Mouse (Mus musculus) forebrain, embryonic 13.5 days (tissue): ENCODE measurements around the gene Zfp52. TPM values are rescaled to one million over a fixed set of nuclear protein-coding genes. Genes with fewer than 3 reads are reported as not detected.
A peak's percentile ranks its signal among the peaks of the same experiment; 100 is the strongest.

Source experiments
- ATAC-seq: fragments of 200-750 bp; cut with Nextera tagmentation; 2 replicates; pipeline ENCODE4 v1.8.0; 2017
- H3K27ac ChIP-seq: fragments of 300-500 bp; sonication (generic); 2 replicates; pipeline ENCODE4 v1.5.1; 2015; ENCODE audit warnings: inconsistent platforms, mild to moderate bottlenecking, moderate library complexity
- H3K27me3 ChIP-seq: fragments of 300-500 bp; sonication (generic); 2 replicates; pipeline ENCODE4 v1.6.1; 2015; ENCODE audit warnings: mild to moderate bottlenecking, inconsistent platforms
- H3K36me3 ChIP-seq: fragments of 300-500 bp; sonication (generic); 2 replicates; pipeline ENCODE4 v1.6.1; 2015; ENCODE audit warnings: mild to moderate bottlenecking, inconsistent platforms; ENCODE audit not compliant: poor library complexity, severe bottlenecking
- H3K4me1 ChIP-seq: fragments of 300-500 bp; sonication (generic); 2 replicates; pipeline ENCODE4 v1.6.1; 2015; ENCODE audit warnings: inconsistent platforms
- H3K4me2 ChIP-seq: fragments of 300-500 bp; sonication (generic); 2 replicates; pipeline ENCODE4 v1.6.1; 2015; ENCODE audit warnings: inconsistent platforms, mild to moderate bottlenecking, moderate library complexity
- H3K4me3 ChIP-seq: fragments of 300-500 bp; sonication (generic); 2 replicates; pipeline ENCODE4 v1.5.1; 2015; ENCODE audit warnings: mild to moderate bottlenecking, inconsistent platforms
- H3K9ac ChIP-seq: fragments of 300-500 bp; sonication (generic); 2 replicates; pipeline ENCODE4 v1.6.1; 2015; ENCODE audit warnings: mild to moderate bottlenecking, inconsistent platforms
- H3K9me3 ChIP-seq: fragments of 300-500 bp; sonication (generic); replicated peaks from 2 replicates; pipeline ENCODE4 v1.6.1; 2016; ENCODE audit warnings: inconsistent platforms
- WGBS: fragments of 180-500 bp; shearing (Covaris S2); methylation state at CpG from one replicate; pipeline ENCODE4 v1.1.7; 2015; 5-methylcytosine and 5-hydroxymethylcytosine counted together
- polyA plus RNA-seq: library from polyadenylated mRNA; unstranded; fragments of >200 nt; fragmentation: Nextera tagmentation; extraction: Ambion mirVana; gene quantifications from 2 replicates; pipeline ENCODE4 v1.2.1, GENCODE M21; 2015

Gene Zfp52
- polyA plus RNA-seq, 1 experiment from 2014 or later = 1.7 TPM

DNA sequence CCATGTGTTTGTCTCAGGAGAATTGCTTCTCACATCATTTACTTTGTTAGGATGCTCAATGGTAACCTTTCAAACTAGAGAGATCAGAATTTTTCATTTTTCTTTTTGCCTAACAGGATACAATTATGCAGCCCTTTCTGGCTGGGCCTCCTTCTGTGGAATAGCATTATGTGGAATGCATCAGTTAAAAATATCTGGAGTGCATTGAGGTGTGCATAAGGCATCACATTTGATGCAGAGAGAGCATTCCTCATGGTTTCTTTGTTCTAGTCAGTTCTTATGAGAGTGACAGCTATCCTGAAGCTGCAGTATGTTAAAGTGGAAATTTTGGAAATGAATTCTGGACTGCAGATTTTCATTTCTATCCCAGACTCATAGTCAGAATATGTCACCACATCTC is 9.1 kb upstream of the Zfp52 start:
- Histone ChIP-seq H3K9me3 (no peaks in the 10 kb centered on the region), H3K4me2 (no peak overlapping the region), H3K36me3 (no peaks in the 10 kb centered on the region), H3K4me3 (no peak overlapping the region), H3K27me3 (no peaks in the 10 kb centered on the region), H3K4me1 (no peaks in the 10 kb centered on the region; the same call in 1 of the 2 replicates), H3K27ac (no peak overlapping the region), H3K9ac (no peak overlapping the region)
- ATAC-seq = no peak

DNA sequence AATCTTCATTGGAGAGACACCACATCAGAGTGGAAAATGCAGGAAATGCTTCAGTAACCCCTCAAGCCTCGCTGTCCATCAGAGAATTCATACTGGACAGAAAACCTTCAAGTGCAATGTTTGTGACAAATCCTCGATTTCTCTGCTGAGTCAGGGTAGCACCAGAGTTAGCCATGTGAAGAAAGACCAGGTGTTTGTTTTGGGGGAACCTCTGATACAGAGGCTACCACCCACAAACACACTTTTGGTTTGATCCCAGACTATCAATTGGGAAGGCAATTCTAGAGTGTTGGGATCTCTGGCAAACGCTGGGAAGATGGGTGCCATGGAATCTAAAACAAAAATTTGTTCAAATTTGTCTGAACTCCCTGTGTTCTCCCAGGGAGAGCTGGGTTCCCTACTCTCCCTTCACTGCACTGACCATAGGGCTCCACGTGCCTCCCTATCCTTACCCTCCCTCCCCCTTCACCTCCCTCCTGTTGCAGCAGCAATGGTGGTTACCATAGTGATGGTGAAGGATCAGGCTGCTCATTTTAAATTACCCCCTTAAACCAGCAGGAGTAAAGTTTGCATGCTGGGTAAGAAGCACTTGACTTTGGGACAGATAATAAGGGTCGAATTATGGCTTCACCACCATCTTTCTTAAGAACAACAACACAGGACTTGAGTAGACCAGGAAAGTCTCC is 4.6 kb upstream of the Zfp52 start:
- peaks cover 16% of the 10 kb centered on the region for H3K4me1 ChIP-seq
- H3K9ac ChIP-seq = no peak overlapping the region
- H3K27me3 ChIP-seq = no peaks in the 10 kb centered on the region
- 65% methylated on average over 5 of the region's 5 CpGs for WGBS
- no peak overlapping the region for H3K4me3 ChIP-seq
- ATAC-seq = no peak
- H3K9me3 ChIP-seq = no peaks in the 10 kb centered on the region
- no peaks in the 10 kb centered on the region for H3K36me3 ChIP-seq
- H3K27ac ChIP-seq = no peak overlapping the region
- no peak overlapping the region for H3K4me2 ChIP-seq

DNA sequence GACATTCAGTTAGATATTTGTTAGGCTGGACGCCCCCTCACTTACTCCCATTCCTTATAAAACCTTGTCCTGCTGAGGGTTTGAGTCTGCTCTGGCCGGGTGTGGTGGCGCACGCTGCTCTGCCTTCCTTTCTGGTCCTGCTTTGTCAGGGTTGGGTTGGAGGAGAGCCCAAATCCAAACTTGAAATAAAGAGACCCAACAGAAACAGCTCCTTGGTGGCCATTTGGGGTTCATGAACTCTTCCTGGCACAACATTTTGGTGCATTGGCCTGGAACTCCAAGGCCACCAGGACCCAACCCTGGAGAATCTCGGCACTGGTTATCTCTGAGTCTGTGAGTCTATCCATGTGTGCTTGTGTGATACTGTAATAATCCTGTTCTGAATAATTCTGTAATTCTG is 3.7 kb upstream of the Zfp52 start:
- Histone ChIP-seq H3K27ac (peak overlapping the region; percentile 86; the same call in 1 of the 2 replicates), H3K4me2 (peak overlapping the region; percentile 74), H3K9ac (peak overlapping the region; percentile 94), H3K4me3 (peak overlapping the region; percentile 77), H3K9me3 (no peaks in the 10 kb centered on the region), H3K36me3 (no peaks in the 10 kb centered on the region), H3K4me1 (peaks cover 17% of the 10 kb centered on the region), H3K27me3 (no peaks in the 10 kb centered on the region)
- WGBS = 73% methylated on average over 5 of the region's 5 CpGs
- no peak for ATAC-seq

DNA sequence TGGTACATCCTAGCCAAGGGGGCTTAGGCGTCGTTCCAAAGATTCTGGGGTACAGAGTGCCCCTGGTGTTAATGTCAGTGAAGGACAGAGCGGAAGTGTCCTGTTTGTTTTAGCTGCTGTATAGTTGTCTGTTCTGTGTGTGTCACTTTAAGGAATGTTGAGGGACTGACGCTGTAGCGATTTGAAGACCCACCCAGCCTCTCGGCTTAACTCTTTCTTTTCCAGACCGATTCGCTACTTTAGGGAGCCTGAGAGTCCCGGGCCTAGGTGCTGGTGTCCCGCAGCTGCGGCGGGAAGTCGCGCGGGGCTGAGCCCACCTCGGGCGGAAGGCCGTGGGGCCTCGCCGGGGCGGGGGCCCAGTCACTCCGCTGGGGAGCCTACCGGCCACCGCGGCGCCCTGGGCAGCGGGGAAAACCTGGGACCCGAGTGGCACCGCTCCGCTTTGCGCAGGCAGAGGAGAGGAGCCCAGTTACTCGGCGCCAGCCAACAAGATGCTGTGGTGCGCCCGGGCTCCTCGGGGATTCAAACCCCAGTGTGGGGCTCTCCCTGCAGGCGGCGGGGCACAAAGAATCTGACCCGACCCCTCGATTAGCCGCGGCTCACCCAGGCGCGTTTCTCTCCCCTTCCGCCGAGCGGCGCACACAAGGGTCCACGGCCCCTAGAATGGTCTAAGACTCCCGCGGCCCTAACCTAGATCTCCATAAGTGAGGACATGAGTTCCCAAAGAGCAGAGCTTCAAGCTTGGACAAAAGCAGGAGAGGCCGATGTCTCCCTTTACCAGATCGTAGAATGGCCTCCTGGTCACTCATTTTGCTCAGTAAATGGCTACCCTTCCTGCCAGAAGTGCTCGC is 3.0 kb upstream of the Zfp52 start:
- Histone ChIP-seq H3K27ac (peak overlapping the region; percentile 86), H3K36me3 (no peaks in the 10 kb centered on the region), H3K9me3 (no peaks in the 10 kb centered on the region), H3K4me2 (peak overlapping the region; percentile 74), H3K9ac (peak overlapping the region; percentile 94), H3K4me3 (peak overlapping the region; percentile 77), H3K27me3 (no peaks in the 10 kb centered on the region), H3K4me1 (peaks cover 17% of the 10 kb centered on the region)
- ATAC-seq = peak; percentile 92
- WGBS = under 1% methylated on average over 53 of the region's 54 CpGs

DNA sequence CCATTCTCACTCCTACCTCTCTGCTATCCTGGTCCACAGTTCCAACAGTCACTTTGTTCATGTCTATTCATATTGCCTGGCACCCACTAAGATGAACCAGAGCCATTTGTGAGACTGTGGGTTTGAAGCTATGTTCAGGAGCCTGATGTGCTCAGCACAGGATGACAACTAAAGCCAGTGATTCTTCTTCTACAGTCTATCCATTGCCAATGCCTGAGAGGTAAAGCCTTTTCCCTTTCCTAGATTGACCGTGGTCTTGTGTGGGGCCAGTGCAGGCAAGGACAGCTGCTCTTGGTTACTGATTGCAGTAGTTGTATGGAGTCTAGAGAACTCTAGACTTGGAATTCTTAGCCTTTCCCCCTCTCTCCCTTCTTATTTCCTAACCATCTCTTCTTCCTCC is 1.4 kb upstream of the Zfp52 start:
- H3K4me1 ChIP-seq = peaks cover 17% of the 10 kb centered on the region
- no peaks in the 10 kb centered on the region for H3K36me3 ChIP-seq
- H3K27me3 ChIP-seq = no peaks in the 10 kb centered on the region
- WGBS = 89% methylated on average over 1 of the region's 1 CpGs
- H3K27ac ChIP-seq = no peak overlapping the region
- H3K4me3 ChIP-seq = no peak overlapping the region
- ATAC-seq = no peak
- H3K9me3 ChIP-seq = no peaks in the 10 kb centered on the region
- H3K9ac ChIP-seq = no peak overlapping the region
- no peak overlapping the region for H3K4me2 ChIP-seq

DNA sequence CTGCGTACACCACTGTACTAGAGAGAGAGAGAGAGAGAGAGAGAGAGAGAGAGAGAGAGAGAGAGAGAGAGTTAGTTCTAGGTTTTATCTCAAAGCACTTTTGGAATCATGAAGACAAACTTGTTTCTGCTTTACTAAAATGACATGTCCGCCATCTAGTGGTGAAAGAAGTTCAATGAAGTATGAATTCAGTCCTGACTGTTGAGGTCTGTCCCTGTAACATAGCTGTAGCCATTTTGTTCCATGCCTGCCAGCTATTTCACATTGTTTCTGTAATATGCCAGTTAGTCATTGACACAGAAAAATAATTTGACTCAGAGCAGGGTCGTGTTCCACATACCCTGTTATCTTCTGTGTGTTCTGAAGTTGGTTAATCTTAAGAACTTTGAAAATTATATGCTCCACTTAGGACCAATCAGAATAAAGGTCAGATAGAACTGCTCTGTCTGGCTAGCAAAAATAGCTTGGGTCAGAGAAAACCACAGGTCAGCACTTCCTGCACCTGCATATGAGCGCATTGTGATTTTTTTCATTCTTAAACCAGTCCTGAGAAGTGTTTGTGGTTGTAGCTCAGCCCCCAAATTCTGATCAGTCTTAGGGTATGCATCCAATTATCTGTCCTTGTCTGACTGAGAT is 761 bp upstream of the Zfp52 start:
- Histone ChIP-seq H3K27me3 (no peaks in the 10 kb centered on the region), H3K9ac (no peak overlapping the region), H3K27ac (no peak overlapping the region), H3K36me3 (no peaks in the 10 kb centered on the region), H3K9me3 (no peaks in the 10 kb centered on the region), H3K4me1 (peaks cover 17% of the 10 kb centered on the region), H3K4me3 (no peak overlapping the region), H3K4me2 (peak overlapping the region; percentile 73; the same call in 1 of the 2 replicates)
- 17% methylated on average over 4 of the region's 4 CpGs for WGBS
- peak; percentile 44 for ATAC-seq

DNA sequence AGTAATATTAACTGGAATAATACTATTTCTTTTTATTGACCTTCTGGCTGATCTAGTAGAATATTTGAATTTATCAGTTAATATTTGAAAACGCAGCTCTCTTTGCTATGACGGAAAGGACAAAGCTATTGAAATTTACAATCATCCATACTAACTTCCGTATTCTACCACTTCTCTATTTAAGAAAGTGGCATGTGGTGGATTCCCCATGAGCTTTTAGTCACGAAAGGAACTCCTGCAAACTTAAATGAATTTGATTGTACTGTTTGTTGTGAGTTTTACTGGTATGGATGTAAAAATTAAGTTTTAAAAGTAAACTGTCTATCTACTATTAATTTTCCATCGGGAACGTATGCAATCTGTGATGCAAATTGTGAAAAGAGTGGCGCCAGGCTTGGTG is 757 bp downstream of the Zfp52 start:
- Histone ChIP-seq H3K9ac (peak overlapping the region; percentile 66), H3K4me3 (peak overlapping the region; percentile 44), H3K4me2 (peak overlapping the region; percentile 73), H3K27ac (no peak overlapping the region), H3K9me3 (no peaks in the 10 kb centered on the region), H3K27me3 (no peaks in the 10 kb centered on the region), H3K4me1 (peaks cover 17% of the 10 kb centered on the region), H3K36me3 (no peaks in the 10 kb centered on the region)
- 40% methylated on average over 7 of the region's 7 CpGs for WGBS
- no peak for ATAC-seq

DNA sequence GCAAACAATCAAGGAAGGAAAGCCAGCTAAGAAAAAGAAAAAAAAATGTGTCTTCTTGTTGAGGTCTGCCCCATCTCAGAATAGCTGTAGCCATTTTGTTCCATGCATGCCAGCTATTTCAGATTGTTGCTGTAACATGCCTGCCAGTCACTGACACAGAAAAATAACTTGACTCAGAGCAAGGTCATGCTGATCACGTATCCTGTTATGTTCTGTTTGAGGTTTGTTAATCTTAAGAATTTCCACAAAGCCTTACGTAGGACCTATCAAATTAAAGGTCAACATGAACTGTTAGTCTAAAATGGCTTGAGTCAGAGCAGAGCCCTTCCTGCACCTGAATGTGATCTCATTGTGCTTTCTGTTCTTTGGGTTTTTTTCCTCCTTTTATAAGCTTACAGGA is 1.3 kb downstream of the Zfp52 start:
- peaks cover 15% of the 10 kb centered on the region for H3K4me1 ChIP-seq
- H3K4me3 ChIP-seq = no peak overlapping the region
- no peaks in the 10 kb centered on the region for H3K36me3 ChIP-seq
- H3K27me3 ChIP-seq = no peaks in the 10 kb centered on the region
- H3K9me3 ChIP-seq = no peaks in the 10 kb centered on the region
- no peak overlapping the region for H3K27ac ChIP-seq
- 84% methylated on average over 2 of the region's 2 CpGs for WGBS
- H3K4me2 ChIP-seq = no peak overlapping the region
- no peak overlapping the region for H3K9ac ChIP-seq
- ATAC-seq = no peak

DNA sequence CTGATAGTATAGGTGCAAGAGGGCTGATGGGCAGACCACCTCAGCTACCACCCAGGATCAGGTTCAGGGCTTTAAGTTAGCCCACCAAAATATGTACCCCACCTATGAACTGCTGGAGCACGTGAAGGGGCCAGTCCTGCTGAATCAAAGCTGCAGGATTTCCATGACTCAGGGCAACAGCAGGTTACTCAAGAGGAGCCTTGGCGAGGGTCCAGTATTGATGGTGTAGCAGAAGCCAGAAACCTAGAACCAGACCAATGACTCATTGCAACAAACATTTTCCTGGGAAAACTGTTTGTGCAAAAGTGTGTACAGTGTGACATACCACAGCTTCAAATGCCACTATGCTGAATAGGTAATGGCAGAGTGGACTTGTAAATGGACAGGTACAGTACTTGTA is 22.5 kb downstream of the Zfp52 start:
- Histone ChIP-seq H3K27me3 (no peaks in the 10 kb centered on the region), H3K9ac (no peak overlapping the region), H3K9me3 (no peaks in the 10 kb centered on the region), H3K27ac (no peak overlapping the region), H3K4me2 (no peak overlapping the region), H3K4me1 (no peaks in the 10 kb centered on the region), H3K4me3 (no peak overlapping the region), H3K36me3 (peaks cover 5% of the 10 kb centered on the region)
- ATAC-seq = no peak
- 83% methylated on average over 2 of the region's 2 CpGs for WGBS

DNA sequence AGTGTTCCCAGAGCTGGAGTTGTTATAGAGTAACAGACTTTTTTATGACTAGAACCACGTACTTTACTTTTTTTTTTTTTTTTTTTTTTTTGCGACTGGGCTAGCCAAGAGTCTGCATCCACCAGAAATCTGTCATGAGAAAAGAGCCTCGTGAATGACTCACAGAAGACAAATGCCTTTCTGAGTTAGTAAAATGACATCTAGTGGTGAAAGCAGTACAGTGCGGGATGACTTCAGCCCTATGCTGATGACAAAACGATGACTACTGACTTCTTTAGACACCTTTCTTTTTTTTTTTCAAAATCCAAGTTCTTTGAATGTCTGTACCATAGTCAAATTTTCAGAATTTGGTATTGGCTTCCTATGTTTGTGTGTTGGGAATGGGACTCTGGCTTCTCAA is 30.9 kb downstream of the Zfp52 start:
- ATAC-seq = peak; percentile 85
- H3K9ac ChIP-seq = peak overlapping the region; percentile 77
- H3K36me3 ChIP-seq = peaks cover 4% of the 10 kb centered on the region; the same call in 1 of the 2 replicates
- H3K9me3 ChIP-seq = no peaks in the 10 kb centered on the region
- H3K27ac ChIP-seq = peak overlapping the region; percentile 88
- WGBS = 11% methylated on average over 5 of the region's 5 CpGs
- H3K4me2 ChIP-seq = peak overlapping the region; percentile 70
- H3K4me1 ChIP-seq = peaks cover 14% of the 10 kb centered on the region
- H3K27me3 ChIP-seq = no peaks in the 10 kb centered on the region
- peak overlapping the region; percentile 72 for H3K4me3 ChIP-seq

DNA sequence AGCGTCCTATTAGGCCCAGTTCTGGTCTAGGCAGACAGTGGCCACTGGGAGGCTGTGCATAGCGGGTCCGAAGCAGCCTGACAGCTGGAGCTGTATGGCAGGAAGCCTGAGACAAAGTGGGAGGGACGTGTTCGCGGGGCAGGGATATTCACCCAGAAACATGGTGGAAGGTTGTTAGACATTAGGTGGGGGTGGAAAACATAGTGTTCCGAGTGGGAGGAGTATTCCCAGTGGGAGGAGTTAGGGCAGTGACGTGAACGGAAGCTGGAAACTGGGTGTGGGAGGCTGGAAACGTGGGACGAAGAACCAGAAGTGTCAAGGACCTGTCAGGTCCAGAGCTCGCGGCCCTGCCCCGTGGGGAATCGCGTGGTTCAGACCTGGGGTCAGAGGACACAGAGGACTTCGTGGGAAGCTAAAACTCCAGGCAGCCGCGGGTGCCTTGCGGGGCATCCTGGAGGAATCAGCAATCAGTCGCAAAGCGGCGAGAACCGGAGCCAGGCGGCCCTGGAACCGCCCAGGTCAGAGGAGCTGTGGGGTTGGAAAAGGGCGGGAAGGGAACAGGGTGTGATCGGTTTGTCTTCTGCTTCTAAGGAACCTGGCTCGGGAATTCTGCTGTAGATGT is 31.5 kb downstream of the Zfp52 start, which contains the start of gene Zfp948:
Zfp948 (plus strand) TSS at position 281 of the 622 bp plus-strand sequence.
- no peaks in the 10 kb centered on the region for H3K9me3 ChIP-seq
- H3K4me3 ChIP-seq = peak within 1 kb of the TSS; percentile 72
- peak; percentile 96 for ATAC-seq
- peak within 1 kb of the TSS; percentile 70 for H3K4me2 ChIP-seq
- H3K9ac ChIP-seq = peak within 1 kb of the TSS; percentile 77
- WGBS = under 1% methylated on average over 29 of the region's 29 CpGs
- H3K4me1 ChIP-seq = peaks cover 14% of the 10 kb centered on the region
- H3K36me3 ChIP-seq = peaks cover 4% of the 10 kb centered on the region; the same call in 1 of the 2 replicates
- H3K27ac ChIP-seq = peak within 1 kb of the TSS; percentile 88
- no peaks in the 10 kb centered on the region for H3K27me3 ChIP-seq
